Mouse (Mus musculus) naive thymus-derived CD4-positive, alpha-beta T cell, adult 2 months (primary cell): ENCODE results near the gene Rasgrp3.

ENCODE experiments used
- DNase-seq: peaks from one replicate; pipeline ENCODE4 v3.0.0-alpha.2; 2011; ENCODE audit warnings: low read depth

The Rasgrp3 gene

GRCm38 (mm10) chr17:75503031-75503430, 67.3 kb downstream of the Rasgrp3 start:
- DNase-seq: no peak

GRCm38 (mm10) chr17:75505053-75505452, 69.4 kb downstream of the Rasgrp3 start:
- no peak for DNase-seq

GRCm38 (mm10) chr17:75506097-75506675, 70.5 kb downstream of the Rasgrp3 start:
- DNase-seq: no peak

DNA sequence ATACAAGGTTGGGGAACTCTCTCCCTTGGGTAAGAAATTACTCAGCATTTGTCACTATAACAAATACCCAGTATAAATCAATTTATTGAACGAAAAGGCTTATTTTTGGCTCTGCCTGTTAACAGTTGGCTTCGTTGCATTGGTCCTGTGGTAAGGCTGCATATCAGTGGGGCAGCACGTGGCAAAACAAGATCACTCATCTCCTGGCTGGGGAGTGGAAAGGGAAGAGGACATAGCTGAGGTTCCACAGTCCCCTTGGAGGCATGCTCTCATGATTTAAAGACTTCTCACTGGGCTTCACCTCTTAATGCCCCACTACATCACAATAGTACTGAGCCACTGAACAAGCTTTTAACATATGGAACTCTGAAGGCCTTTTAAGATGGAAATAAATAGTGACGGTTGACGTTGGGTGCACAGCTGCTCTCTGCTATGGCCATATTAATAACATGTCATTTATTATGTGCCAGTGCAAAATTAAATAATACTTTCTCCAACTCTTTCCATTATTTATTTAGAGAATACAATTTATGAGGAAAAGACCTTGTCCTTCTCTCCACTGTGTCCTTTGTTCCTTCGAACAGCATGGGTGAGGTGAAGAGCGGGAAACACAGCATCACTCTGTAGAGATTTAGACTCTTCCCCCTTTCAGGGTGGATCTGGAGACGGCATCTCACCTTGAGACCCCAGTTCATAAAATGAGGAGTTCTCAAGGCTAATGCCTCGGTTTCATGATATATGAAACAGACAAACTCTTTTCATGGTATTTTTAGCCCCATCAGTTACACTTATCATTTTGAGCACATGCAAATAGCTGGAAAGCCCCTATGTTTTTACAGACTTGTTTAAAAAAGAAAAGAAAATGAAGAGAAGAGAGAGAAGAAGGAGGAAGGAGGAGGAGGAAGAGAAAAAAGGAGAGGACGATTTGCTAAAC, 71.3 kb downstream of the Rasgrp3 start:
- DNase-seq: no peak

DNA sequence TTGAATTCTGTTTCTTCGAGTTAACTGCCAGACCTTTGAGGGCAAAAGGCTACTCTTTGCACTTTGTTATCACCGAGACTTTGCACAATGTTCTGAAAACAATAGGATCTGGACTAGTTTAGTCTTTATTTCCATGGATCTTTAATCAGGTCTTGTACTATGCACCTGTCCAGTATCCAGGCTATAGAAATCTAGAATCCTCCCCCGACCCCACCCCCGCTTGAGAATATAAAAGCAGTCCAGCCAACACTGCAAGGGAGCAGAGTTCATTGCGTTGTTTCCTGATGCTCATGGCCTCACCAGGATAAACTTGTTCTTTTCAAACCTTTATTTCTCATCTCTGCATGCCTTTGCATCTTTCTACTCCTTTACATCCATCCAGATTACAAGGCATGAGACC, 73.6 kb downstream of the Rasgrp3 start:
- DNase-seq: no peak

- DNase-seq: no peak
Measured at GRCm38 (mm10) chr17:75516591-75516990, 80.9 kb downstream of the Rasgrp3 start.

DNA sequence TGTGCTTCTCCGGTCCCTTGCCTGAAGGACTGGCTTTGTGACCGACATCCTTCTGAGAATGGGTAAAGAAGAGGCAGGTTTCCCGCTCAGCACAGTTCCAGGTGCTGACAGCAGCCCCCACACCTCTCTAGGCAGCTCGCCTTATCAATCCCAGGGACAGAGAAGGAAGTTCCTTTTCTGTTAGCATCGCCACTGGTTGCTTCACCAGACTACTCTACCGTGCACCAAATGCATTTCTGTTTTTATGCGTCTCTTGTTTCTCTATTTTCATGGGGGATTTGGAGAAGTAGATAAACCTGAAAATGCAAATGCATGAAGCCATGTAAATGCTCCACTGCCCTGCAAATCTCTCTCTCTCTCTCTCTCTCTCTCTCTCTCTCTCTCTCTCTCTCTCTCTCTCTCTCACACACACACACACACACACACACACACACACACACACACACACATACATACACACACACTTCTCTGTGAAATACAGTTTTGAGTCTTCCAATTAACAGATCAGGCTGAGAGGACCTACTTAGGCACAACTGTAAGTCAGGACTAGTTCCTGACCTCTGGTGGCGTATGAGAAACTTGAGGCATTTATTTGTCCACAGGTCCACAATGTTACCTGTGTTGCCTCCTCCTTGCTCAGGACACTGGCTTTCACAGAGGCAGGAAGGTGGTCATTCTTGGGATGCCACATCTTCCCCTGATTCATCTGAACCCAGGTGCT, 82.6 kb downstream of the Rasgrp3 start:
- no peak for DNase-seq

GRCm38 (mm10) chr17:75519239-75519900, 83.7 kb downstream of the Rasgrp3 start:
- DNase-seq: no peak

GRCm38 (mm10) chr17:75521236-75521842, 85.6 kb downstream of the Rasgrp3 start:
- no peak for DNase-seq

GRCm38 (mm10) chr17:75522347-75523065, 86.8 kb downstream of the Rasgrp3 start:
- DNase-seq: no peak

DNA sequence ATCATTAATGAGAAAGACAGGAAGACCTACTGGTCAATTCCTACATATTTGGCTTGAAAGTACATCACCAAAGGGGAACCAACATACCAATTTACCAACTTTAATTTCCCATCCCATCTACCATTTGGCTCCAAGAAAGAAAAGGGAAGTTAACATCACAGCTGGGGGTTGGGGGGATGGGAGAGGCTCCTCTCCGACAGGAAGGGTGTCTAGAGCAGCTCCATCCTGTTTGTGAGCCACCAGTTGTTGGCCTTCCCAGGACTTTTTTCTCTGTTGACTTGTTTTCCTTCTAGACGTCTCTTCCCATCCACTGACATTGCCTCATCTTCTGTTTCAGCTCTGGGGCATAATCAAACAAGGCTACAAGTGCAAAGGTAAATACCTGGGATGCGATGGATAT, 88.1 kb downstream of the Rasgrp3 start:
- no peak for DNase-seq

DNA sequence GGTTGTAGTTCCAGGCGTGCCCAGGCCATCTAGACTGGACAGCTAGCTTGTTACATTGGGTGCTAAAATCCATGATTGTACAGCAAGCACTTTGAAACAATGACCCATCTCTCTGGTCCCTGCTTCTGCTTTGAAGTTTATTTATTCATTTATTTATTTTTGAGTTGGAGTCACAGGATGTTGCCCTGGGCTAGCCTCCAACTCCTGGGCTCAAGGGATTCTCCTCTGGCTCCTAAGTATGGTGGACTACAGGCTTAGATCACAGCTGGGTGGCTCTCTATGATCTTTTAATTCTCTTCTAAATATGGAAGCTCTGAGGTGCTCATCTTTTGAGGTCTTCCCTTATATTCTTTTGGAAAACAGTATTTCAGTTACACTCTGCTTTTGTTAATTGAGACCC, 90.7 kb downstream of the Rasgrp3 start:
- DNase-seq: no peak

GRCm38 (mm10) chr17:75529222-75529935, 93.7 kb downstream of the Rasgrp3 start:
- DNase-seq: no peak

- DNase-seq: no peak
Measured at GRCm38 (mm10) chr17:75532469-75532986, 96.8 kb downstream of the Rasgrp3 start.

GRCm38 (mm10) chr17:75534314-75535020, 98.8 kb downstream of the Rasgrp3 start:
- no peak for DNase-seq

- DNase-seq: no peak
Measured at GRCm38 (mm10) chr17:75535612-75536011, 99.9 kb downstream of the Rasgrp3 start.

DNA sequence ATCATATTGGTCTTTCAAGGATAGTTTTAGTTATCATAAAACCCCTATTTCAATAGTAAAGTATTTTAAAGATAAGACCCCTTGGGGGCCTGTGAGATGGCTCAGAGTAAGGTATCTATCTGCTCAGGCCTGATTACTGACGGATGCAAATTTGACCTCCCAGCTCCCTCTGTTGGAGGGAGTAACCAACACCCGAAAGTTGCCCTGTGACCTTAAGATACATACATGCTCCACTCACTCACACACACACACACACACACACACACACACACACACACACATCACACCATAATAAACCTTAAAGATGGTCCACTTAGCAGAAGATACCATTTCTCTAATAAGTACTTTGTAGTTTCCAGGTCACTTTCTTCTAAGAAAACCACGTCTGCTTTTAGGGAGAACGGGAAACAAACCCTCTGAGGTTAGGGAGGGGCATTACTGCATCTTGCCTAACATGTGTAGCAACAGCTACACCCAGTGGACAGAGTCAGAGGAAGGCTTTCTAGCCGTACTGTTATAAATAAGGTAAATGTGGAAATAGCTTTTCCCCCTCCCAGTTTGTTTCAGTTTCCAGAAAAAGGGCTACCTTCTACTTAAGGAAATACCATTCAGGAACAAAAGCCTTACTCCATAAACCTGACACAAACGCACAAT, 100.8 kb downstream of the Rasgrp3 start:
- DNase-seq: no peak

GRCm38 (mm10) chr17:75537050-75537445, 101.4 kb downstream of the Rasgrp3 start:
- no peak for DNase-seq

DNA sequence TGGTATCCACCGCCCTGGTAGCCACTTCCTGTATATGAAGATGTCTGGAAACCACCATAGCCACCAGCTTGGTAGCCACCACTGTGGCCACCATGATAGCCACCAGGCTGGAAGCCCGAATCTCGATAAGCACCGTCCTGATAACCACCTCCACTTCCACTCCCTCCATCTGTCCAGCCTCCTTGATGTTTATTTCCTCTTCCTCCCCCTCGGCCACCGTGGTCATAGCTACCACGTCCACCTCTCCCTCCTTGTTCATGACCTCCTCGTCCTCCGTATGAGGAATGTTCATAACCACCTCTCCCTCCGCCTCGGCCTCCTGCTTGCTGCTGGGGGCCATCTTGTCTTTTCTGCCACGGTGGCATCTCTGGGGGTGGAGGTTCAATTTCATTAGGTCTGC, 102.7 kb downstream of the Rasgrp3 start:
- DNase-seq: no peak
